In genomic region chr16:90610097-90610808, GRCm38 (mm10) we compare ENCODE assay signal across 21 mouse cellular contexts.
DNase-seq lines count a peak whose midpoint lies in the region; TF ChIP-seq lines count a peak whose summit lies in the region.
"Had no signal": no experiment of that assay in that cellular context is flagged by ENCODE, and none has a peak within 500 bp of the region (broad histone marks: within the 10 kb centered on the region; RNA-seq: fewer than 3 reads in every experiment).

No protein-coding gene starts in this region.

- no peak for TF ChIP-seq CTCF in cortical plate, adult 2 months (IDR thresholded peaks at IDR 0.05; ENCODE audit: extremely low read depth, insufficient read depth, low read length)

- TF ChIP-seq POLR2A in cortical plate, adult 2 months (IDR thresholded peaks at IDR 0.05; ENCODE audit: extremely low read depth, insufficient read depth, low read length): no peak

- H3K27ac ChIP-seq in cortical plate, adult 2 months (ENCODE audit: insufficient read depth, low read length): peak overlapping the region; percentile 79
- H3K27ac ChIP-seq: embryonic facial prominence, embryonic 13.5 days; forebrain, embryonic 13.5 days; heart, embryonic 10.5 days; heart, embryonic 15.5 days; hindbrain, embryonic 13.5 days; hindbrain, postnatal 0 days had no signal

- peak; percentile 27 to 28 for DNase-seq in left cerebral cortex, adult 18-20 months (ENCODE audit: low spot score in 2 of 2)
- no peak for DNase-seq in left cerebral cortex, postnatal 4 days
- DNase-seq in right cerebral cortex, adult 18-20 months: peak; percentile 48
- DNase-seq in right cerebral cortex, postnatal 4 days: no peak
- DNase-seq in brain, adult 2 months (ENCODE audit: low read depth, low spot score): peak; percentile 73
- no peak for DNase-seq in cerebellum, postnatal 36 days
- DNase-seq: adrenal gland, adult 2 months; adrenal gland, postnatal 25 days; cerebellum, adult 2 months; cerebellum, postnatal 10 days; forebrain, postnatal 0 days; gastrocnemius, postnatal 36 days; heart, adult 18-20 months; heart, postnatal 14 days had no signal

- H3K4me1 ChIP-seq in cortical plate, adult 2 months (ENCODE audit: control insufficient read depth, insufficient read depth, low read length): peaks cover 4% of the 10 kb centered on the region
- H3K4me1 ChIP-seq: forebrain, embryonic 13.5 days; heart, embryonic 10.5 days; heart, embryonic 15.5 days; hindbrain, embryonic 13.5 days had no signal

- no peak overlapping the region for H3K4me3 ChIP-seq in cortical plate, adult 2 months (ENCODE audit: insufficient read depth, low read length)
- H3K4me3 ChIP-seq: embryonic facial prominence, embryonic 13.5 days; forebrain, embryonic 13.5 days; heart, embryonic 10.5 days; heart, embryonic 15.5 days; hindbrain, embryonic 13.5 days had no signal

- intact Hi-C loops in left cerebral cortex, postnatal 4 days (cut with DNase I): no loop called here

Comparison
In these comparisons a context has a peak if more than half of its experiments do, and no peak if none do; other contexts are left out.
1. DNase-seq: peak in left cerebral cortex, adult 18-20 months (2 of 2), right cerebral cortex, adult 18-20 months (single experiment) and brain, adult 2 months (single experiment); none in left cerebral cortex, postnatal 4 days (single experiment), right cerebral cortex, postnatal 4 days (single experiment) and cerebellum, postnatal 36 days (0 of 2).